Mouse (Mus musculus) forebrain, embryonic 14.5 days (tissue): ENCODE measurements at regions not wholly inside any gene's neighbourhood (a gene's known extent, or its start where the extent isn't known, plus 50 kb on each side); places are given as distances from the start of the nearest gene placed in this dataset.
A peak's percentile ranks its signal among the peaks of the same experiment; 100 is the strongest.

ENCODE experiments used
- ATAC-seq: fragments of 200-750 bp; cut with Nextera tagmentation; 2 replicates; pipeline ENCODE4 v1.8.0; 2017; ENCODE audit warnings: mild to moderate bottlenecking, moderate library complexity
- DNase-seq: peaks from one replicate; pipeline ENCODE4 v3.0.0-alpha.2; 2015; ENCODE audit warnings: low spot score
- H3K27ac ChIP-seq: fragments of 300-500 bp; sonication (generic); 2 replicates; pipeline ENCODE4 v1.5.1; 2014; ENCODE audit warnings: low read depth, mild to moderate bottlenecking, control low read depth, low read length, moderate library complexity
- H3K27me3 ChIP-seq: fragments of 300-500 bp; sonication (generic); replicated peaks from 2 replicates; pipeline ENCODE4 v1.6.1; 2014; ENCODE audit warnings: low read length, control low read depth, mixed read lengths; ENCODE audit not compliant: control insufficient read depth, insufficient read depth
- H3K36me3 ChIP-seq: fragments of 300-500 bp; sonication (generic); 2 replicates; pipeline ENCODE4 v1.6.1; 2014; ENCODE audit warnings: low read length, control low read depth; ENCODE audit not compliant: control insufficient read depth, insufficient read depth
- H3K4me1 ChIP-seq: fragments of 300-500 bp; sonication (generic); 2 replicates; pipeline ENCODE4 v1.6.1; 2014; ENCODE audit warnings: antibody characterized with exemption, low read length, control low read depth; ENCODE audit not compliant: control insufficient read depth, insufficient read depth
- H3K4me2 ChIP-seq: fragments of 300-500 bp; sonication (generic); 2 replicates; pipeline ENCODE4 v1.6.1; 2014; ENCODE audit warnings: mild to moderate bottlenecking, control low read depth, low read length
- H3K4me3 ChIP-seq: fragments of 300-500 bp; sonication (generic); 2 replicates; pipeline ENCODE4 v1.5.1; 2014; ENCODE audit warnings: low read depth, low read length, control low read depth
- H3K9ac ChIP-seq: fragments of 300-500 bp; sonication (generic); 2 replicates; pipeline ENCODE4 v1.6.1; 2014; ENCODE audit warnings: mild to moderate bottlenecking, low read length, control low read depth, moderate library complexity
- H3K9me3 ChIP-seq: fragments of 300-500 bp; sonication (generic); replicated peaks from 2 replicates; pipeline ENCODE4 v1.6.1; 2016; ENCODE audit warnings: low read length, control low read depth, mixed read lengths; ENCODE audit not compliant: control insufficient read depth
- WGBS: fragments of 180-500 bp; shearing (Covaris S2); extraction: QIAGEN DNeasy Blood & Tissue Kit; methylation state at CpG from one replicate; pipeline ENCODE4 v1.1.7; 2014; 5-methylcytosine and 5-hydroxymethylcytosine counted together

GRCm38 (mm10) chr3:5077956-5078355 is 672.6 kb upstream of the Gm8797 start:
- no peak for DNase-seq
- no peaks in the 10 kb centered on the region for H3K36me3 ChIP-seq
- H3K4me1 ChIP-seq: no peaks in the 10 kb centered on the region
- no peaks in the 10 kb centered on the region for H3K9me3 ChIP-seq
- no peaks in the 10 kb centered on the region for H3K27me3 ChIP-seq
- no peak overlapping the region for H3K4me3 ChIP-seq
- WGBS: 56% methylated on average over 2 of the region's 2 CpGs
- H3K4me2 ChIP-seq: no peak overlapping the region
- no peak for ATAC-seq
- no peak overlapping the region for H3K9ac ChIP-seq
- H3K27ac ChIP-seq: no peak overlapping the region

GRCm38 (mm10) chr3:5086721-5087120 is 663.9 kb upstream of the Gm8797 start:
- ATAC-seq (no peak), DNase-seq (no peak)
- H3K4me2 ChIP-seq: no peak overlapping the region
- no peaks in the 10 kb centered on the region for H3K36me3 ChIP-seq
- H3K27ac ChIP-seq: no peak overlapping the region
- no peaks in the 10 kb centered on the region for H3K4me1 ChIP-seq
- H3K9me3 ChIP-seq: no peaks in the 10 kb centered on the region
- H3K27me3 ChIP-seq: no peaks in the 10 kb centered on the region
- H3K9ac ChIP-seq: no peak overlapping the region
- no peak overlapping the region for H3K4me3 ChIP-seq

GRCm38 (mm10) chr3:5088867-5089266 is 661.7 kb upstream of the Gm8797 start:
- no peaks in the 10 kb centered on the region for H3K4me1 ChIP-seq
- H3K27me3 ChIP-seq: no peaks in the 10 kb centered on the region
- H3K4me3 ChIP-seq: no peak overlapping the region
- ATAC-seq (no peak), DNase-seq (no peak)
- no peak overlapping the region for H3K4me2 ChIP-seq
- H3K9me3 ChIP-seq: no peaks in the 10 kb centered on the region
- no peak overlapping the region for H3K27ac ChIP-seq
- 76% methylated on average over 1 of the region's 1 CpGs for WGBS
- no peak overlapping the region for H3K9ac ChIP-seq
- H3K36me3 ChIP-seq: no peaks in the 10 kb centered on the region

GRCm38 (mm10) chr3:5089393-5090010 is 661.1 kb upstream of the Gm8797 start:
- no peaks in the 10 kb centered on the region for H3K27me3 ChIP-seq
- no peaks in the 10 kb centered on the region for H3K9me3 ChIP-seq
- H3K4me2 ChIP-seq: no peak overlapping the region
- no peak for ATAC-seq
- no peak overlapping the region for H3K9ac ChIP-seq
- DNase-seq: no peak
- no peaks in the 10 kb centered on the region for H3K4me1 ChIP-seq
- H3K4me3 ChIP-seq: no peak overlapping the region
- H3K27ac ChIP-seq: no peak overlapping the region
- no peaks in the 10 kb centered on the region for H3K36me3 ChIP-seq
- WGBS: 88% methylated on average over 4 of the region's 4 CpGs

- H3K9ac ChIP-seq: no peak overlapping the region
- H3K4me2 ChIP-seq: no peak overlapping the region
- H3K36me3 ChIP-seq: no peaks in the 10 kb centered on the region
- ATAC-seq: no peak
- DNase-seq: peak; percentile 17
- H3K4me1 ChIP-seq: no peaks in the 10 kb centered on the region
- no peak overlapping the region for H3K4me3 ChIP-seq
- H3K27ac ChIP-seq: no peak overlapping the region
- 86% methylated on average over 13 of the region's 13 CpGs for WGBS
- no peaks in the 10 kb centered on the region for H3K27me3 ChIP-seq
- H3K9me3 ChIP-seq: no peaks in the 10 kb centered on the region
Measured at GRCm38 (mm10) chr3:5090108-5090869, 660.3 kb upstream of the Gm8797 start.

- Histone ChIP-seq H3K9me3 (no peaks in the 10 kb centered on the region), H3K27me3 (no peaks in the 10 kb centered on the region), H3K4me2 (no peak overlapping the region), H3K4me1 (no peaks in the 10 kb centered on the region), H3K27ac (no peak overlapping the region), H3K4me3 (no peak overlapping the region), H3K36me3 (no peaks in the 10 kb centered on the region), H3K9ac (no peak overlapping the region)
- ATAC-seq: no peak
- no peak for DNase-seq
Measured at GRCm38 (mm10) chr3:5090987-5091386, 659.6 kb upstream of the Gm8797 start.
